Mouse (Mus musculus): ENCODE results near the gene Ppp1r9b. TPM values are rescaled to one million over a fixed set of nuclear protein-coding genes. Genes with fewer than 3 reads are reported as not detected.

Gene Ppp1r9b
- total RNA-seq, 2 experiments from 2014 or later, result 21.9 to 41.1 TPM

GRCm38 (mm10) chr11:95010841-95011403, 20.1 kb downstream of the Ppp1r9b start:
- 0 out of 2 replicates have a peak, but pooled peaks have one; percentile 31 for ATAC-seq (replicated peaks; ENCODE audit: low FRiP score, poor library complexity, severe bottlenecking)

- ATAC-seq (replicated peaks; ENCODE audit: low FRiP score, poor library complexity, severe bottlenecking), result no peak
These were observed 20.6 kb downstream of the Ppp1r9b start for GRCm38 (mm10) chr11:95011416-95011815.

GRCm38 (mm10) chr11:95012075-95012474, 21.2 kb downstream of the Ppp1r9b start:
- ATAC-seq (replicated peaks; ENCODE audit: low FRiP score, poor library complexity, severe bottlenecking), result peak; percentile 85

GRCm38 (mm10) chr11:95012487-95012886, 21.7 kb downstream of the Ppp1r9b start:
- no peak for ATAC-seq (replicated peaks; ENCODE audit: low FRiP score, poor library complexity, severe bottlenecking)

- no peak for ATAC-seq (replicated peaks; ENCODE audit: low FRiP score, poor library complexity, severe bottlenecking)
These were observed 24.6 kb downstream of the Ppp1r9b start for GRCm38 (mm10) chr11:95015484-95015883.

- no peak for ATAC-seq (replicated peaks; ENCODE audit: low FRiP score, poor library complexity, severe bottlenecking)
These were observed 31.6 kb downstream of the Ppp1r9b start for GRCm38 (mm10) chr11:95022237-95022992.

- no peak for ATAC-seq (replicated peaks; ENCODE audit: low FRiP score, poor library complexity, severe bottlenecking)
These were observed 32.6 kb downstream of the Ppp1r9b start for GRCm38 (mm10) chr11:95023481-95023880.

GRCm38 (mm10) chr11:95024439-95025184, 33.8 kb downstream of the Ppp1r9b start:
- ATAC-seq (replicated peaks; ENCODE audit: low FRiP score, poor library complexity, severe bottlenecking), result no peak

- ATAC-seq (replicated peaks; ENCODE audit: low FRiP score, poor library complexity, severe bottlenecking), result no peak
These were observed 34.6 kb downstream of the Ppp1r9b start for GRCm38 (mm10) chr11:95025227-95026012.

GRCm38 (mm10) chr11:95026090-95026542, 35.3 kb downstream of the Ppp1r9b start:
- no peak for ATAC-seq (replicated peaks; ENCODE audit: low FRiP score, poor library complexity, severe bottlenecking)

- ATAC-seq (replicated peaks; ENCODE audit: low FRiP score, poor library complexity, severe bottlenecking), result no peak
These were observed 36.0 kb downstream of the Ppp1r9b start for GRCm38 (mm10) chr11:95026849-95027248.

- no peak for ATAC-seq (replicated peaks; ENCODE audit: low FRiP score, poor library complexity, severe bottlenecking)
These were observed 37.1 kb downstream of the Ppp1r9b start for GRCm38 (mm10) chr11:95027850-95028470.

- ATAC-seq (replicated peaks; ENCODE audit: low FRiP score, poor library complexity, severe bottlenecking), result no peak
These were observed 42.1 kb downstream of the Ppp1r9b start for GRCm38 (mm10) chr11:95032945-95033344.

GRCm38 (mm10) chr11:95033617-95034016, 42.8 kb downstream of the Ppp1r9b start:
- no peak for ATAC-seq (replicated peaks; ENCODE audit: low FRiP score, poor library complexity, severe bottlenecking)

- ATAC-seq (replicated peaks; ENCODE audit: low FRiP score, poor library complexity, severe bottlenecking), result no peak
These were observed 44.1 kb downstream of the Ppp1r9b start for GRCm38 (mm10) chr11:95034902-95035301.

- no peak for ATAC-seq (replicated peaks; ENCODE audit: low FRiP score, poor library complexity, severe bottlenecking)
These were observed 45.7 kb downstream of the Ppp1r9b start for GRCm38 (mm10) chr11:95036521-95036920.

- no peak for ATAC-seq (replicated peaks; ENCODE audit: low FRiP score, poor library complexity, severe bottlenecking)
These were observed 46.5 kb downstream of the Ppp1r9b start for GRCm38 (mm10) chr11:95037306-95037705.

- ATAC-seq (replicated peaks; ENCODE audit: low FRiP score, poor library complexity, severe bottlenecking), result no peak
These were observed 47.5 kb downstream of the Ppp1r9b start for GRCm38 (mm10) chr11:95038156-95038817.

Measured in erythroblast, adult 5-6 weeks (primary cell).